In the genomic region with DNA sequence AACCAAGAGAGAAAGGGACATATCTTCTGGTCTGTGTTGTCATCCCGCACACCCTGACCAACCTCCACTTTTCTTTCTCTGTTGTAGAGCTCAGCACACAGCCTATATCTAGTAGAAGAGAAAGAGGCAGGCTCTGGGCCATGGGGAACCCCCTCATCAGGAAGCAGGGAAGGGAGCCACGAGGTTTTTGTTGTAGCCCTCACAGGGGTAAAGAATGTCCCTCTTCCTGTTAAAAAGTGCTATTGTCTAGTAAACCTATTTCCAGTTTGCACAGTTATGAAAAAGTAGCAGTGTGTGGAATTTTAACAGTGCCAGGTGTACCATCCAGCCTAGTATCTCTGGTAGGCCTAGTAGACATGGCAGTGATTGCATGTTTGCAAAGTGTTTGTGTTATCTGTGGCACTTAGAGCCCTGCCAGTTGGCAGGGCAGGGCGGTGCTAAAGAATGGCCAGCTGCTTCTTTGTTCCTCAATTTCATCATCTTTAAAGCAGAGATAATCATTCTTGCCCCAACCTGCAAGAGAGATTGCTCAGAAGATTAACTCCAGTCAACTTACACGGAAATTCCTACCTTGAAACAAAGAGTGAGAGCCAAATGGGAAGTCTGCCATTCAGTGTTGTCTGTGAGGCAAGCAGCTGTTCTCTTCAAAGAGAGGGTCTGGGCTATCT, we compare ENCODE assay signal across 8 mouse cellular contexts. TPM values are rescaled to one million over a fixed set of nuclear protein-coding genes. Genes with fewer than 3 reads are reported as not detected.
A peak's percentile ranks its signal among the peaks of the same experiment; 100 is the strongest.
DNase-seq lines count a peak whose midpoint lies in the region; ATAC-seq and TF ChIP-seq lines count a peak whose summit lies in the region.

No protein-coding gene starts in this region.

- no peak for TF ChIP-seq POLR2A in limb, embryonic 14.5 days (IDR thresholded peaks at IDR 0.05; ENCODE audit: borderline replicate concordance, extremely low read depth, insufficient read depth, insufficient read length)

- intact Hi-C loops in left cerebral cortex, postnatal 14 days (cut with DNase I), result no loop called here

- H3K4me2 ChIP-seq in neural tube, embryonic 11.5 days (ENCODE audit: low read depth), result peak overlapping the region; percentile 84
- H3K4me2 ChIP-seq in forebrain, embryonic 12.5 days, result peak overlapping the region; percentile 87
- H3K4me2 ChIP-seq in limb, embryonic 14.5 days (replicated peaks; ENCODE audit: low read depth, low read length, severe bottlenecking), result peak overlapping the region; percentile 93
- H3K4me2 ChIP-seq in stomach, embryonic 15.5 days, result peak overlapping the region; percentile 78

- peaks cover 8% of the 10 kb centered on the region for H3K4me1 ChIP-seq in neural tube, embryonic 11.5 days (ENCODE audit: control insufficient read depth, insufficient read depth, low read length)
- peaks cover 18% of the 10 kb centered on the region for H3K4me1 ChIP-seq in forebrain, embryonic 12.5 days
- H3K4me1 ChIP-seq in limb, embryonic 14.5 days (ENCODE audit: control insufficient read depth, insufficient read depth, low read length), result peaks cover 11% of the 10 kb centered on the region
- peaks cover 18% of the 10 kb centered on the region for H3K4me1 ChIP-seq in stomach, embryonic 15.5 days

- H3K27ac ChIP-seq in neural tube, embryonic 11.5 days (ENCODE audit: low read depth, low read length), result no peak overlapping the region
- H3K27ac ChIP-seq in forebrain, embryonic 12.5 days, result no peak overlapping the region
- no peak overlapping the region for H3K27ac ChIP-seq in limb, embryonic 14.5 days (replicated peaks; ENCODE audit: low read depth, low read length)
- H3K27ac ChIP-seq in stomach, embryonic 15.5 days, result no peak overlapping the region

- H3K9me3 ChIP-seq in neural tube, embryonic 11.5 days (ENCODE audit: control insufficient read depth, low read length), result no peaks in the 10 kb centered on the region; the same call in 1 of the 2 replicates
- no peaks in the 10 kb centered on the region for H3K9me3 ChIP-seq in forebrain, embryonic 12.5 days
- H3K9me3 ChIP-seq in limb, embryonic 14.5 days (ENCODE audit: control insufficient read depth, low read length), result no peaks in the 10 kb centered on the region
- no peaks in the 10 kb centered on the region for H3K9me3 ChIP-seq in stomach, embryonic 15.5 days

- H3K9ac ChIP-seq in neural tube, embryonic 11.5 days (ENCODE audit: low read length), result peak overlapping the region; percentile 94; the same call in 1 of the 2 replicates
- H3K9ac ChIP-seq in forebrain, embryonic 12.5 days, result peak overlapping the region; percentile 95
- H3K9ac ChIP-seq in limb, embryonic 14.5 days (ENCODE audit: low read depth, low read length, severe bottlenecking), result peak overlapping the region; percentile 90
- H3K9ac ChIP-seq in stomach, embryonic 15.5 days, result no peak overlapping the region

- no peak for DNase-seq in neural tube, embryonic 11.5 days (ENCODE audit: low spot score)
- no peak for DNase-seq in neural tube, embryonic 10.5 days (ENCODE audit: extremely low spot score, low spot score)
- DNase-seq in limb, embryonic 14.5 days (ENCODE audit: low spot score), result no peak
- DNase-seq in left cerebral cortex, postnatal 14 days (ENCODE audit: low spot score in 2 of 2), result no peak
- no peak for DNase-seq in adrenal gland, postnatal 14 days
- DNase-seq in kidney, postnatal 14 days, result no peak

- no peaks in the 10 kb centered on the region for H3K27me3 ChIP-seq in neural tube, embryonic 11.5 days (ENCODE audit: control insufficient read depth, insufficient read depth, low read length)
- H3K27me3 ChIP-seq in forebrain, embryonic 12.5 days, result no peaks in the 10 kb centered on the region
- H3K27me3 ChIP-seq in limb, embryonic 14.5 days (ENCODE audit: control insufficient read depth, insufficient read depth, low read length), result no peaks in the 10 kb centered on the region
- no peaks in the 10 kb centered on the region for H3K27me3 ChIP-seq in stomach, embryonic 15.5 days (replicated peaks)

- 72% methylated on average over 4 of the region's 4 CpGs for WGBS in neural tube, embryonic 11.5 days
- WGBS in forebrain, embryonic 12.5 days, result 69% methylated on average over 4 of the region's 4 CpGs
- WGBS in limb, embryonic 14.5 days, result 60% methylated on average over 4 of the region's 4 CpGs
- 50% methylated on average over 4 of the region's 4 CpGs for WGBS in stomach, embryonic 15.5 days

- H3K36me3 ChIP-seq in neural tube, embryonic 11.5 days (ENCODE audit: control insufficient read depth, insufficient read depth, low read length), result peaks cover 5% of the 10 kb centered on the region
- H3K36me3 ChIP-seq in forebrain, embryonic 12.5 days (replicated peaks), result peaks cover 47% of the 10 kb centered on the region
- H3K36me3 ChIP-seq in limb, embryonic 14.5 days (ENCODE audit: control insufficient read depth, insufficient read depth, low read length), result peaks cover 50% of the 10 kb centered on the region
- H3K36me3 ChIP-seq in stomach, embryonic 15.5 days, result peaks cover 29% of the 10 kb centered on the region

- peak overlapping the region; percentile 74; the same call in 1 of the 2 replicates for H3K4me3 ChIP-seq in neural tube, embryonic 11.5 days (ENCODE audit: low read depth, low read length)
- peak overlapping the region; percentile 92 for H3K4me3 ChIP-seq in forebrain, embryonic 12.5 days (replicated peaks)
- peak overlapping the region; percentile 87 for H3K4me3 ChIP-seq in limb, embryonic 14.5 days (replicated peaks; ENCODE audit: low read length)
- H3K4me3 ChIP-seq in stomach, embryonic 15.5 days (replicated peaks), result peak overlapping the region; percentile 96

- no peak for ATAC-seq in neural tube, embryonic 11.5 days (ENCODE audit: insufficient read depth, low FRiP score, low TSS enrichment)
- no peak for ATAC-seq in forebrain, embryonic 12.5 days (ENCODE audit: low FRiP score)
- ATAC-seq in limb, embryonic 14.5 days (ENCODE audit: low FRiP score, low read depth), result no peak
- ATAC-seq in stomach, embryonic 15.5 days (ENCODE audit: insufficient read depth, low FRiP score, low read depth), result no peak

RNA-seq across cellular contexts. Expression of a gene that starts 2.2 kb away (rescaled TPM):
- 15.5 and 15.6 TPM in 2 replicates for polyA plus RNA-seq in neural tube, embryonic 11.5 days (2014; fragmentation: Nextera tagmentation; extraction: Ambion mirVana)
- polyA plus RNA-seq in forebrain, embryonic 12.5 days (2016; fragmentation: Nextera tagmentation; extraction: Ambion mirVana), result 23.5 and 24.0 TPM in 2 replicates
- polyA plus RNA-seq in limb, embryonic 14.5 days (2012; rRNA removed), result 20.2 and 20.8 TPM in 2 replicates
- polyA plus RNA-seq in limb, embryonic 14.5 days (2014; fragmentation: Nextera tagmentation; extraction: Ambion mirVana), result 19.7 and 22.2 TPM in 2 replicates
- polyA plus RNA-seq in stomach, embryonic 15.5 days (2015; fragmentation: Nextera tagmentation; extraction: Ambion mirVana), result 14.6 and 16.4 TPM in 2 replicates
- 10 to 100 TPM; 24.5 to 26.0 TPM for total RNA-seq in left cerebral cortex, postnatal 14 days (2021)
- total RNA-seq in adrenal gland, postnatal 14 days (2021), result 11.6 and 13.7 TPM in 2 replicates

RNA-seq across cellular contexts. Expression of a gene that starts 41.1 kb away (rescaled TPM):
- 14.2 and 15.4 TPM in 2 replicates for polyA plus RNA-seq in neural tube, embryonic 11.5 days (2014; fragmentation: Nextera tagmentation; extraction: Ambion mirVana)
- 19.7 and 20.6 TPM in 2 replicates for polyA plus RNA-seq in forebrain, embryonic 12.5 days (2016; fragmentation: Nextera tagmentation; extraction: Ambion mirVana)
- 19.6 and 21.0 TPM in 2 replicates for polyA plus RNA-seq in limb, embryonic 14.5 days (2012; rRNA removed)
- polyA plus RNA-seq in limb, embryonic 14.5 days (2014; fragmentation: Nextera tagmentation; extraction: Ambion mirVana), result 14.0 and 14.7 TPM in 2 replicates
- 13.7 and 14.5 TPM in 2 replicates for polyA plus RNA-seq in stomach, embryonic 15.5 days (2015; fragmentation: Nextera tagmentation; extraction: Ambion mirVana)
- total RNA-seq in left cerebral cortex, postnatal 14 days (2021), result 10 to 100 TPM; 13.6 to 16.4 TPM
- total RNA-seq in adrenal gland, postnatal 14 days (2021), result 14.7 and 15.8 TPM in 2 replicates

RNA-seq across cellular contexts. Expression of a gene that starts 43.7 kb away (rescaled TPM):
- polyA plus RNA-seq in neural tube, embryonic 11.5 days (2014; fragmentation: Nextera tagmentation; extraction: Ambion mirVana), result 9.9 TPM in 2 replicates
- polyA plus RNA-seq in forebrain, embryonic 12.5 days (2016; fragmentation: Nextera tagmentation; extraction: Ambion mirVana), result 12.3 and 12.5 TPM in 2 replicates
- polyA plus RNA-seq in limb, embryonic 14.5 days (2012; rRNA removed), result 11.7 and 15.5 TPM in 2 replicates
- 10.4 and 12.1 TPM in 2 replicates for polyA plus RNA-seq in limb, embryonic 14.5 days (2014; fragmentation: Nextera tagmentation; extraction: Ambion mirVana)
- polyA plus RNA-seq in stomach, embryonic 15.5 days (2015; fragmentation: Nextera tagmentation; extraction: Ambion mirVana), result 9.0 and 9.2 TPM in 2 replicates
- 10 to 100 TPM; 18.4 to 20.6 TPM for total RNA-seq in left cerebral cortex, postnatal 14 days (2021)
- 9.3 and 12.0 TPM in 2 replicates for total RNA-seq in adrenal gland, postnatal 14 days (2021)

RNA-seq across cellular contexts. Expression of a gene that starts 48.5 kb away (rescaled TPM):
- polyA plus RNA-seq in neural tube, embryonic 11.5 days (2014; fragmentation: Nextera tagmentation; extraction: Ambion mirVana), result 5.9 and 6.9 TPM in 2 replicates
- polyA plus RNA-seq in forebrain, embryonic 12.5 days (2016; fragmentation: Nextera tagmentation; extraction: Ambion mirVana), result 12.1 and 12.4 TPM in 2 replicates
- 1.8 and 2.0 TPM in 2 replicates for polyA plus RNA-seq in limb, embryonic 14.5 days (2012; rRNA removed)
- 2.9 and 3.7 TPM in 2 replicates for polyA plus RNA-seq in limb, embryonic 14.5 days (2014; fragmentation: Nextera tagmentation; extraction: Ambion mirVana)
- 3.2 and 3.5 TPM in 2 replicates for polyA plus RNA-seq in stomach, embryonic 15.5 days (2015; fragmentation: Nextera tagmentation; extraction: Ambion mirVana)
- total RNA-seq in left cerebral cortex, postnatal 14 days (2021), result 1 to 10 TPM; 3.9 to 4.2 TPM
- total RNA-seq in adrenal gland, postnatal 14 days (2021), result 1.2 and 1.3 TPM in 2 replicates
